Mouse (Mus musculus) left cerebral cortex, adult 18-20 months (tissue): ENCODE measurements around the gene Igsf9b. TPM values are rescaled to one million over a fixed set of nuclear protein-coding genes. Genes with fewer than 3 reads are reported as not detected.

ENCODE experiments used
- DNase-seq, 2 experiments: peaks; one replicate each; pipeline ENCODE4 v3.0.0; 2021 to 2022; ENCODE audit warnings: low spot score in 2 of 2, mixed read lengths in 1 of 2
- long read RNA-seq, 2 experiments: library from polyadenylated mRNA; stranded (forward); transcript quantifications; one replicate each; pipeline ENCODE4 v2.0.0; 2021
- total RNA-seq, 2 experiments: library from RNA; stranded (reverse); gene quantifications; 2 replicates each; pipeline ENCODE4 v1.2.3; 2021

Igsf9b gene
- 10 to 100 TPM; 64.8 to 67.9 TPM for total RNA-seq
- long read RNA-seq, experiment 1, partial matches to known transcripts: 0 of 12 reads
- long read RNA-seq, experiment 1, other reads (novel, unspliced or antisense): 11 of 12 reads
- long read RNA-seq, experiment 2, partial matches to known transcripts: 0 of 6 reads
- long read RNA-seq, experiment 2, other reads (novel, unspliced or antisense): 6 of 6 reads

- DNase-seq: peak; percentile 94 to 98
Measured at GRCm38 (mm10) chr9:27298411-27299285, at the start of gene Igsf9b. Igsf9b (plus strand) TSS chr9:27299204.

- DNase-seq: no peak
Measured at GRCm38 (mm10) chr9:27252034-27252714, 46.8 kb upstream of the Igsf9b start.

- no peak for DNase-seq
Measured at GRCm38 (mm10) chr9:27256454-27256853, 42.5 kb upstream of the Igsf9b start.

DNA sequence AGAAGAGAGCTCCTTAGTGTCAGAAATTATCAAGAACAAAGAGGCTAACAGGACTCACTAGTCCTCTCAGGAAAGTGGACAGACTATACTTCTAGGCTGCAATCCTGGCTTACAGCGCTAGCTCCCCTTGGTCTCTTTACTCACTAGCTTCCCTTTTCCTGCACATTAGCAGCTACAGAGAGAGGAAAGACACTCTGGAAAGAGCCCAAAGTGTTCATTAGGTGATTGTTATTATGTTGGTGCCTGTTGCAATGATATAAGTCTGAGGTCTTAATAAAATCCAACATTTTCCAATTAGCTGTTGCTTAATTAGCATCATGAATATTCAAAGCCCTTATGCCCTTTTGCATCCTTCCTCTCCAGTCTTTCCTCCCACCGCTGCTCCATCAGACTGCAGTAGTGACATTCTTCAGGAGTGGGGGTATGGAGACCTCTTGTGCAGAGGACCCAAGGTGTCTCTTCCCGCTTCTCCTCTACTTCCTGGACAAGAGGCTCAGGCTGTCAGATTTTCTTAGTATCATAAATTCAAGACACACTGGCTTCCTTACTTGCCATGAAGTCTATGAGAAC lies 38.5 kb upstream of the Igsf9b start:
- DNase-seq: no peak

DNA sequence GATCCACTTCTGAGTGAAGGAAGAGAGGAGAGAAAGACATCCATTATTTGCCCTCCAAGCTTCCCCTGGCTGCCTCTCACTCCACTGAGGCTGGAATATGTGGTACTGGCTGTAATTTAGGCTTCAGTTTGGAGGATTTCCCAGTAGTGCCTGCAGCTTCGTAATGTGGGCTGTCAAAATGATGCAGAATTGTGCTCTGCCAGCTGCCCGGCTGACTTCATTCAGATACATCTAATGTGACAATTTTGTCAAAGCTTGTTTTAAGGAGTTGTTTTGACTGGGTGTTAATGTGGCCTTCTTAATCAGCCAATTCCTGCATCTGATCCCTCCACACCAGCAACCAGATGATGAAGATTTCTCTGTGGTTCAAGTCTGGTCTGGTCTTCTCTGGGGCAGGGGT lies 37.1 kb upstream of the Igsf9b start:
- peak; percentile 6 to 28 for DNase-seq

DNA sequence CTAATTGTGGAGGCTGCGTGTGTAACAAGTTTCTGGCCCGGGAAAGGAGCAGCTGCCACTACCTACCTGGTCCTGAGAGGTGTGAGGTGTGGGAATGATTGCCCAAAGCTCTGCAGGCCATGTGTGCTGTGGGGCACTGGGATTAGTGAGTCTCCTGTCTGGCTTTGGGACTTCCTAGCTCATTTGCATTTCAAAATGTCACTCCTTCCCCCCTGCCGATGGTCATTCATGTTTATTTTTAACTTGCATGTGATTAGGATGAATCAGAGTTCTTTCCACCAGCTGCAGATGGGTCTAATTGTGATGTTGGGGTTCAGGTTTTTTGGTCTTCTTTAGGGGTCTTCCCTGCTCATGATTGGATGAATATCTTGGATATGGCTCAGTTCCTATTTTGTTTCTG lies 34.0 kb upstream of the Igsf9b start:
- no peak for DNase-seq

- DNase-seq: no peak
Measured at GRCm38 (mm10) chr9:27267878-27268277, 31.1 kb upstream of the Igsf9b start.

GRCm38 (mm10) chr9:27268493-27268892 lies 30.5 kb upstream of the Igsf9b start:
- no peak for DNase-seq

DNA sequence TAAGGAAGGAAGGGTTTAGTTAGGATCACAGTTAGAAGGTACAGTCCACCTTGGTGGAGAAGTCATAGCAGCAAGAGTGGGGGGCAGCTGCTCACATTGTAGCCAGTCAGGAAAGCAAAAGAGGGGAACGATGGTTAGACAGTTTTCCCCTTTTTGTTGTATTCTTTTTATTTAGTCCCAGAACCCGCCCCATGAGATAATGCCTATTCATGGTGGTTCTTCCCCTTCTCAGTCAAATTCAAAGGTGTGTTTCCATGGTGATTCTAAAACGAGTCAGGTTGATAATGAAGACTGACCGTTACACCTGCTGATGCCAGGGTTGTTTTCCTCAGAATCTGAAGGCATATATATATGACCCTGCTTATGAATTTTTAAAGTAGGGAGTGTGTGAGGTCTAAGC lies 29.7 kb upstream of the Igsf9b start:
- DNase-seq: no peak

DNA sequence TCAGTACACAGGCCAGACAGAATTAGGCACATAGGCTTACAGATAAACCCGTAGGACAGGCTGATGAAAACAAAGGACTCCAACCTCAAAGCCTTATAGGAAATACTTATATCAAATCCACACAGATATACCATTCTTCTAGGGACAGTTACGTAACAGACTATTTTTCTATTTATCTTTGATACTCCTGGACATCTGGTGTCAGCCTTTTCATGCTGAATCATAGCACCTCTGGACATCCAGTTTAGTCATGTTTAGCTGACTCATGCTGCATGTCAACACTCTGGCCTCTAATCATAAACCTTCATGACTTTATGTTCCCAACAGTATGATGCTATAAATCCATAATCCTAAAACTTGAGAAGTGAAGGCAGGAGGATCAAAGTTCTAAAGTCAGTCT lies 29.1 kb upstream of the Igsf9b start:
- no peak for DNase-seq

DNA sequence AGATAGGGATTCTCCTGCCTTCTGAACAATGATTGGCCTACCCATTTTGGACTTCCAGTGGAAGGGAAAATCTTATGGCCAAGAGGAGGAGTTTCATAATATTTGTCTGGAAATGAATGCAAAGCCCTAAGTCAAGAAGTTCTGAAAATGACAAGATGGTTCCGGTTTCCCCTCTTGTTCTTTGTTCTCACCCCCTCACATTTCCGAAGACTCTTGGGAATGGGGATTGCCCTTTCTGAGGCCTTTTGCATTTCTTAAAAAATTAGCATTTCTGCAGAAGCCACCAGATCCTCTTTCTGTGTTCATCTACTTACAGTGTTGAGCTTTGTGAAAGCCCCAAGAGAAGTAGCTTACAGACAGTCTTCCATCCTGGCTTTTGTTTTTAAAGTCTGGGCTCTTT lies 27.1 kb upstream of the Igsf9b start:
- DNase-seq: no peak

- DNase-seq: no peak
Measured at GRCm38 (mm10) chr9:27272858-27273257, 26.1 kb upstream of the Igsf9b start.

DNA sequence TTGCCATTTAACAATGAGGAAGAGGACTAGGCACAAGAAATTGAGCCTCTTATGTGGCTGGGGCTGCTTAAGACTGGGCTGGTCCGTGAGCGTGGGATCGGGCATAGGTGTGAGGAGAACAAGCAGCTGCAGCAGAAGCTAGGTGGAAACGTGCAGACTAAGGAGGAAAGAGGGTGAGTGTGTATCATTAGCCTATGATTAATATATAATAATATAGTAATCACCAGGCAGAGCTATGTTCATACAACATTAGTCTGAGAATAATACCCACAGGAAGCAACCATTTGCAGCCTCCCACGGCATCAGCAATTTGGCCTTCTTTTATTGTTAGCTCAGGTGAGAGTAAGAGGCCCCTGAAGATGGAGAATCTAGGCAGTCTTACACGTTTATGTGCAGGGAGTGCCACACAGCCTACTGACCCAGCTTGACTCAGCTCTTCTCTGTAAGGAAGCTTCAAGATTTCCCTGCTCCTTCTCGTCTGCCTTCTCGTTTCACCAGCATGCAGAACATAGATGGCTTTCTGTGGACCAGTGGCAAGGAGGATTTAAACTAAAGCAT lies 22.6 kb upstream of the Igsf9b start:
- DNase-seq: no peak

- DNase-seq: no peak
Measured at GRCm38 (mm10) chr9:27277401-27278087, 21.5 kb upstream of the Igsf9b start.

- DNase-seq: no peak
Measured at GRCm38 (mm10) chr9:27279041-27279440, 20.0 kb upstream of the Igsf9b start.

- no peak for DNase-seq
Measured at GRCm38 (mm10) chr9:27280976-27281375, 18.0 kb upstream of the Igsf9b start.

DNA sequence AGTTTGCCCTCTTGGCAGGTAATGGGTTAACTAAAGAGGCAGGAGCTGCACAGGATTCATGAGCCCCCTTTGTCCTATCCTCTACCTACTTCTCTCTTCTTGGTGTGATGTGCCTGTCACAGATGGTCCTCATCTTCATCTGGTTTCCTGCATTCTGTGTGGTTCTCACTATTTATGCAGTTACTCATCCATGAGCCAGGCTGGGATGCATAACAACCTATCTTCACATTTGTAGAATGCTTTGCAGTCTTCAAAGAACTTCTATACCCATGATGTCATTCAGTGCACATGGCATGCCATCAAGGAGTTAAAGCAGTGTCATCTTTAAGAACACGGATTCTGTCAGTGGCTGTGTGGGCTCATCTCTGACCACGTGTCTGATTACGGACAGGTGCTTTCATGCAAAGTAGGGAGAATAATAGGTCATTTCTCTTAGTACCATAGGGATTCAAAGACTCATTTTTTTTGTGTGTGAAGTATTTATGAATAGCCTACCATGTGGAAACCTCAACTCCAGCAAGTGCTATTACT lies 13.2 kb upstream of the Igsf9b start:
- no peak for DNase-seq

DNA sequence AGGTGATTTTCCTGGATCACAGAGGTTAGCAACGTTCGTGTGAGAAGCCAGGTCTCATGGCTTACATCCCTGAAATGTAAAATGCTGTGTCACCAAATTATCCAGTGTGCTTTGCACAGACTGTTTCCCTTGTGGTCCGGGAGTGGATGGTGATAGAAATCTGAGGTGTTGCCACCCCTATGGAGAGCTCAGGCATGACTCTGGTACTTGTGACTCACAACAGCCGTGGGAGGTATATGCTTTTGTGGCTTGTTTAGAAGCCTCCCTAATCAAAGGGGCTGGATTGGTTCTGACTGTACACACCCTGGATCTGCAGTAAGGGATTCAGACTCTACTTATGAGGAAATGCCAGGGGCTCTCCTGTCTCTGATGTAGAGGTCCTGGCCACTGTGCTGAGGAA lies 12.7 kb upstream of the Igsf9b start:
- DNase-seq: peak in 1 of 2 experiments; percentile 31

DNA sequence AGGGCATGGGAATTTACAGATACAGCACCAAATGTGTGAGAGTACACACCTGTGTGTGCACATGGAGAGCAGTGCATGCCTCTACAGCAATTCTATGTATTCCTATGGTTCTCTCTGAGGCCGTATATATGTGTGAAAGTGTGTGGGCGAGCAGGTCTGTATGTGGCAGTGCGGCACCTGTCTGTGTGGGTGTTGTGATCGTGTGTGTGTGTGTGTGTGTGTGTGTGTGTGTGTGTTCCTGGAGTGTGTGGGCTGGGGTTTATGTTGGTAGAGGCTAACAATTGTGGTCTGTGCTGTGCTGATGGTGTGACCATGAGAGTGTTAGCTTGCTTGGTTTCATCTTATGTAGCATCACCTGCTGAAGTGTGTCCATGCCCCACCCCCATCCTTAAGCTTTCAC lies 12.1 kb upstream of the Igsf9b start:
- peak in 1 of 2 experiments; percentile 42 for DNase-seq

GRCm38 (mm10) chr9:27287419-27287818 lies 11.6 kb upstream of the Igsf9b start:
- peak; percentile 48 to 59 for DNase-seq

DNA sequence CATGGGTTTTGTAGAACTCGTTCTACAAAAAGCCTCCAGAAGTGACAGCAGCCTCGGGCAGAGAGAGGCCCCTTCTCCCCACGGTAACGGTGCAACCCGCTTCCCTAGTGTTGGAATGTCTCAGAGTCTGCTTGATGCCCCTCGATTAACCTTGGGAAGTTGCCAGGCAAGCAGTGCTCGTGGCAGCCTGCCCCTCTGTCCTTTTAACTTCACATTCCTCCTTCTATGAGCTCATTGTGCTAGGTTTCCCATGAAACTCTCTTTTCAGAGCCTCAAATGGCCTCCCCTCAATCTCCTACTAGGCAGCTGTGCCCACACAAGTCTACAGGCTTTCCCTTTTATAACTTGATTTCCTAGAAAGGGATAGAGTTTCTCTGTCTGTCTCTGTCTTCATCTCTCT lies 10.6 kb upstream of the Igsf9b start:
- DNase-seq: no peak
